In genomic region chr19:7014481-7015135, GRCm38 (mm10) we compare ENCODE assay signal across 27 mouse cellular contexts. TPM values are rescaled to one million over a fixed set of nuclear protein-coding genes. Genes with fewer than 3 reads are reported as not detected.
DNase-seq lines count a peak whose midpoint lies in the region; ATAC-seq and TF ChIP-seq lines count a peak whose summit lies in the region.
"Had no signal": no experiment of that assay in that cellular context is flagged by ENCODE, and none has a peak within 500 bp of the region (broad histone marks: within the 10 kb centered on the region; RNA-seq: fewer than 3 reads in every experiment).

No protein-coding gene starts in this region.

- no peak overlapping the region for H3K4me3 ChIP-seq in kidney, embryonic 14.5 days (ENCODE audit: low read length)
- H3K4me3 ChIP-seq in E14TG2a.4 (replicated peaks; ENCODE audit: low read length) = 0 out of 2 replicates have a peak overlapping the region, but pooled peaks have one; percentile 13
- H3K4me3 ChIP-seq: embryonic facial prominence, embryonic 10.5 days; embryonic facial prominence, embryonic 13.5 days; erythroblast, embryonic 14.5 days; forebrain, embryonic 12.5 days; forebrain, embryonic 15.5 days; heart, embryonic 12.5 days had no signal

- ATAC-seq in kidney, embryonic 14.5 days (ENCODE audit: low FRiP score, low TSS enrichment) = no peak
- ATAC-seq: activated CD4-positive, CD25-positive, alpha-beta regulatory T cell, adult 4 months; CD4-positive, CD25-positive, alpha-beta regulatory T cell, adult 4 months; forebrain, embryonic 15.5 days; hindbrain, postnatal 0 days; inflammation-experienced regulatory T-cells, adult 6 months; intestine, embryonic 16.5 days had no signal

- H3K9me3 ChIP-seq in kidney, embryonic 14.5 days (ENCODE audit: control insufficient read depth, low read length) = no peaks in the 10 kb centered on the region
- H3K9me3 ChIP-seq in E14TG2a.4 (ENCODE audit: low read length) = peaks cover 23% of the 10 kb centered on the region
- H3K9me3 ChIP-seq: embryonic facial prominence, embryonic 10.5 days; embryonic facial prominence, embryonic 13.5 days; forebrain, embryonic 12.5 days; forebrain, embryonic 15.5 days; heart, embryonic 12.5 days had no signal

- no peak for TF ChIP-seq CTCF in E14TG2a.4 (conservative IDR thresholded peaks at IDR 0.05; ENCODE audit: low read length)

- 0 out of 2 replicates have a peak overlapping the region, but pooled peaks have one; percentile 12 for H3K9ac ChIP-seq in kidney, embryonic 14.5 days (ENCODE audit: low read depth, low read length)
- H3K9ac ChIP-seq: embryonic facial prominence, embryonic 13.5 days; forebrain, embryonic 12.5 days; forebrain, embryonic 15.5 days; heart, embryonic 12.5 days; hindbrain, embryonic 14.5 days had no signal

- no peaks in the 10 kb centered on the region for H3K4me1 ChIP-seq in kidney, embryonic 14.5 days (ENCODE audit: control insufficient read depth, insufficient read depth, low read length)
- H3K4me1 ChIP-seq in E14TG2a.4 (replicated peaks; ENCODE audit: low read depth, low read length) = peaks cover 13% of the 10 kb centered on the region
- H3K4me1 ChIP-seq: embryonic facial prominence, embryonic 10.5 days; embryonic facial prominence, embryonic 13.5 days; forebrain, embryonic 12.5 days; forebrain, embryonic 15.5 days had no signal

- DNase-seq in cerebellum, postnatal 14 days = peak; percentile 55 to 78
- DNase-seq in cerebellum, postnatal 36 days = no peak
- no peak for DNase-seq in kidney, adult 9 months
- DNase-seq in layer of hippocampus, adult 9-10 months (ENCODE audit: low spot score) = no peak
- DNase-seq: adrenal gland, adult 8-10 months; adrenal gland, postnatal 36 days; cerebellum, adult 11-12 months; cerebellum, adult 8-10 months; cerebellum, postnatal 25 days; embryo, embryonic 11 days; gastrocnemius, postnatal 25 days; heart, postnatal 14 days; heart, postnatal 4 days had no signal

- 95% methylated on average over 19 of the region's 20 CpGs for WGBS in kidney, embryonic 14.5 days

- no peaks in the 10 kb centered on the region for H3K27me3 ChIP-seq in kidney, embryonic 14.5 days (ENCODE audit: control insufficient read depth, insufficient read depth, low read length)
- H3K27me3 ChIP-seq in E14TG2a.4 (ENCODE audit: insufficient read depth, low read length) = no peaks in the 10 kb centered on the region
- H3K27me3 ChIP-seq: embryonic facial prominence, embryonic 13.5 days; forebrain, embryonic 12.5 days; forebrain, embryonic 15.5 days; heart, embryonic 12.5 days had no signal

- H3K27ac ChIP-seq in kidney, embryonic 14.5 days (ENCODE audit: low read depth, low read length) = no peak overlapping the region
- H3K27ac ChIP-seq: embryonic facial prominence, embryonic 10.5 days; embryonic facial prominence, embryonic 13.5 days; forebrain, embryonic 12.5 days; forebrain, embryonic 15.5 days; hindbrain, embryonic 14.5 days; hindbrain, postnatal 0 days had no signal

- peaks cover 15% of the 10 kb centered on the region for H3K36me3 ChIP-seq in kidney, embryonic 14.5 days (ENCODE audit: control insufficient read depth, insufficient read depth, low read length)
- H3K36me3 ChIP-seq in E14TG2a.4 (ENCODE audit: insufficient read depth, low read length) = peaks cover 39% of the 10 kb centered on the region

- no peak overlapping the region for H3K4me2 ChIP-seq in kidney, embryonic 14.5 days (replicated peaks; ENCODE audit: low read depth, low read length)
- H3K4me2 ChIP-seq: embryonic facial prominence, embryonic 13.5 days; forebrain, embryonic 12.5 days; forebrain, embryonic 15.5 days; heart, embryonic 12.5 days; hindbrain, embryonic 14.5 days had no signal

RNA-seq across cellular contexts. Expression of gene Fermt3, which starts 4.7 kb away (rescaled TPM):
- polyA plus RNA-seq in kidney, embryonic 14.5 days (2014; fragmentation: Nextera tagmentation; extraction: Ambion mirVana) = 3.6 and 4.9 TPM in 2 replicates

RNA-seq across cellular contexts. Expression of gene Trpt1, which starts 18.7 kb away (rescaled TPM):
- 9.7 and 12.1 TPM in 2 replicates for polyA plus RNA-seq in kidney, embryonic 14.5 days (2014; fragmentation: Nextera tagmentation; extraction: Ambion mirVana)

RNA-seq across cellular contexts. Expression of gene Nudt22, which starts 18.7 kb away (rescaled TPM):
- 20.4 and 22.2 TPM in 2 replicates for polyA plus RNA-seq in kidney, embryonic 14.5 days (2014; fragmentation: Nextera tagmentation; extraction: Ambion mirVana)

RNA-seq across cellular contexts. Expression of gene Dnajc4, which starts 22.2 kb away (rescaled TPM):
- 22.6 and 24.0 TPM in 2 replicates for polyA plus RNA-seq in kidney, embryonic 14.5 days (2014; fragmentation: Nextera tagmentation; extraction: Ambion mirVana)

RNA-seq across cellular contexts. Expression of gene Stip1, which starts 25.2 kb away (rescaled TPM):
- 223 and 304 TPM in 2 replicates for polyA plus RNA-seq in kidney, embryonic 14.5 days (2014; fragmentation: Nextera tagmentation; extraction: Ambion mirVana)

Comparison
In these comparisons a context has a peak if more than half of its experiments do, and no peak if none do; other contexts are left out.
1. DNase-seq: peak in cerebellum, postnatal 14 days (2 of 2); none in cerebellum, postnatal 36 days (0 of 2), kidney, adult 9 months (single experiment) and layer of hippocampus, adult 9-10 months (single experiment).